Mouse (Mus musculus) ES-Bruce4 (cell line): ENCODE data around the gene Plcg2.

Experiments used
- CTCF ChIP-seq: IDR thresholded peaks from one replicate; pipeline ENCODE4 v1.8.1; 2011; ENCODE audit warnings: low read depth, low read length
- POLR2A ChIP-seq: IDR thresholded peaks from one replicate; pipeline ENCODE4 v1.8.1; 2011; ENCODE audit warnings: low read length; ENCODE audit not compliant: insufficient read depth

- no peak for TF ChIP-seq POLR2A
- TF ChIP-seq CTCF = no peak
Measured at GRCm38 (mm10) chr8:117550529-117550928, 52.4 kb downstream of the Plcg2 start.
